Mouse (Mus musculus): Measurements from ENCODE around the gene Slc16a7. TPM values are rescaled to one million over a fixed set of nuclear protein-coding genes. Genes with fewer than 3 reads are reported as not detected.

The Slc16a7 gene
- total RNA-seq (2014; rRNA removed): 17.4 and 19.6 TPM in 2 replicates
- 5.9 and 9.1 TPM in 2 replicates for polyA plus RNA-seq (2015; fragmentation: Nextera tagmentation; extraction: Ambion mirVana)

- no peaks in the 10 kb centered on the region for H3K36me3 ChIP-seq (ENCODE audit: insufficient read depth, low read length)
- no peaks in the 10 kb centered on the region for H3K9me3 ChIP-seq (ENCODE audit: low read length)
- peak within 1 kb of the TSS; percentile 62 for H3K4me2 ChIP-seq (ENCODE audit: low read depth, low read length, poor library complexity, severe bottlenecking)
- H3K9ac ChIP-seq (replicated peaks; ENCODE audit: low read length, poor library complexity, severe bottlenecking): peak within 1 kb of the TSS; percentile 84
- under 1% methylated on average over 60 of the region's 67 CpGs for WGBS
- peak within 1 kb of the TSS; percentile 87 for H3K27ac ChIP-seq (ENCODE audit: low read depth, low read length)
- ATAC-seq (ENCODE audit: low FRiP score) (peak; percentile 91), DNase-seq (ENCODE audit: low spot score) (peak; percentile 90)
- TF ChIP-seq CTCF (IDR thresholded peaks at IDR 0.05): peak; percentile 73
- H3K4me3 ChIP-seq (ENCODE audit: low read depth, low read length): peak within 1 kb of the TSS; percentile 56
- H3K27me3 ChIP-seq (ENCODE audit: insufficient read depth, low read length): no peaks in the 10 kb centered on the region
- H3K4me1 ChIP-seq (ENCODE audit: insufficient read depth, low read length): peaks cover 6% of the 10 kb centered on the region
Measured at GRCm38 (mm10) chr10:125388876-125389786, at the start of gene Slc16a7. Slc16a7 (minus strand) TSS chr10:125389465.

DNA sequence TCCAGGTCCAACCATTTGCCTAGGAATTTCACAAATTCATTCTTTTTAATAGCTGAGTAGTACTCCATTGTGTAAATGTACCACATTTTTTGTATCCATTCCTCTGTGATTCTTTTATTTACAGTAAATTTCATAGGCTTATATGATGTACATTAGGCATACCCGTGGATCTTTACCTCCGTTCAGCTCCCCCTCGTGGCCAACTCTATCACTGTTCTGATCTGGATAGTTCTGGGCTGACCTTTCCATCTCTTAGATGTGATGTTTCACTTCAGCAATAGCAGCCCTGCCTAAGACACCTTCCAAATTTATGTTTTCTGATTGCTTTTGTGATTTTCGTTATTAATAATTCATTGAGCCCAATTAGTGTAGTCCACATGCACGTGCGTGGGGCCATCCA is 29.5 kb upstream of the Slc16a7 start:
- ATAC-seq (ENCODE audit: low FRiP score): no peak
- H3K4me1 ChIP-seq (ENCODE audit: insufficient read depth, low read length): no peaks in the 10 kb centered on the region
- TF ChIP-seq CTCF (IDR thresholded peaks at IDR 0.05): no peak
- H3K27me3 ChIP-seq (ENCODE audit: insufficient read depth, low read length): no peaks in the 10 kb centered on the region
- no peak overlapping the region for H3K4me3 ChIP-seq (ENCODE audit: low read depth, low read length)
- no peaks in the 10 kb centered on the region for H3K36me3 ChIP-seq (ENCODE audit: insufficient read depth, low read length)
- no peak overlapping the region for H3K4me2 ChIP-seq (ENCODE audit: low read depth, low read length, poor library complexity, severe bottlenecking)
- no peak overlapping the region for H3K9ac ChIP-seq (replicated peaks; ENCODE audit: low read length, poor library complexity, severe bottlenecking)
- no peak for DNase-seq (ENCODE audit: low spot score)
- H3K27ac ChIP-seq (ENCODE audit: low read depth, low read length): no peak overlapping the region
- no peaks in the 10 kb centered on the region for H3K9me3 ChIP-seq (ENCODE audit: low read length)
- 81% methylated on average over 6 of the region's 6 CpGs for WGBS

GRCm38 (mm10) chr10:125399796-125400195 is 10.5 kb upstream of the Slc16a7 start:
- Histone ChIP-seq H3K4me1 (ENCODE audit: insufficient read depth, low read length) (no peaks in the 10 kb centered on the region), H3K9me3 (ENCODE audit: low read length) (no peaks in the 10 kb centered on the region), H3K27me3 (ENCODE audit: insufficient read depth, low read length) (no peaks in the 10 kb centered on the region), H3K4me3 (ENCODE audit: low read depth, low read length) (no peak overlapping the region), H3K36me3 (ENCODE audit: insufficient read depth, low read length) (no peaks in the 10 kb centered on the region), H3K27ac (ENCODE audit: low read depth, low read length) (no peak overlapping the region), H3K4me2 (ENCODE audit: low read depth, low read length, poor library complexity, severe bottlenecking) (no peak overlapping the region), H3K9ac (replicated peaks; ENCODE audit: low read length, poor library complexity, severe bottlenecking) (no peak overlapping the region)
- DNase-seq (ENCODE audit: low spot score): no peak
- TF ChIP-seq CTCF (IDR thresholded peaks at IDR 0.05): no peak
- 89% methylated on average over 4 of the region's 4 CpGs for WGBS
- ATAC-seq (ENCODE audit: low FRiP score): no peak

DNA sequence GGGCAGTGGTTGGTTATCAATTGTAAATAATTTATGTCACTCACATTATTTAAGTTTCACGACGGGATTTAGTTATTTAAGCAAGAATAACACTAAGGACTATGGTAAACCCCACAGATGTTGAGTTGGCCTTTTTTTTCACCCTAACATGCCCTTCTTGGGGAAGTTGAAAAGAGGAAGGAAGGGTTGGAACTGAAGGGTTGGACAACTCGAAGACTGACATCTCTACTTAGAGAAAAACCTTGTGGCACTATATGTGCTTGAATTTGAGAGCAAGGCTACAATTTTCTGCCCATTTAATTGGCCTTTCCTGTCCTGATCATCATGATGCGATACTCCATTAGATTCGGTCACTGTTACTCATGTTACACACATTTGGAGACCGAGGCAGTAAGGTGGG is 746 bp upstream of the Slc16a7 start:
- no peak for TF ChIP-seq CTCF (IDR thresholded peaks at IDR 0.05)
- 84% methylated on average over 6 of the region's 6 CpGs for WGBS
- DNase-seq (ENCODE audit: low spot score) (no peak), ATAC-seq (ENCODE audit: low FRiP score) (no peak)
- H3K36me3 ChIP-seq (ENCODE audit: insufficient read depth, low read length): no peaks in the 10 kb centered on the region
- H3K4me1 ChIP-seq (ENCODE audit: insufficient read depth, low read length): peaks cover 6% of the 10 kb centered on the region
- peak overlapping the region; percentile 56 for H3K4me3 ChIP-seq (ENCODE audit: low read depth, low read length)
- H3K4me2 ChIP-seq (ENCODE audit: low read depth, low read length, poor library complexity, severe bottlenecking): peak overlapping the region; percentile 62
- H3K9ac ChIP-seq (replicated peaks; ENCODE audit: low read length, poor library complexity, severe bottlenecking): peak overlapping the region; percentile 84; the same call in 1 of the 2 replicates
- no peaks in the 10 kb centered on the region for H3K27me3 ChIP-seq (ENCODE audit: insufficient read depth, low read length)
- H3K27ac ChIP-seq (ENCODE audit: low read depth, low read length): peak overlapping the region; percentile 87
- no peaks in the 10 kb centered on the region for H3K9me3 ChIP-seq (ENCODE audit: low read length)

GRCm38 (mm10) chr10:125388481-125388875 is 787 bp downstream of the Slc16a7 start:
- no peak for TF ChIP-seq CTCF (IDR thresholded peaks at IDR 0.05)
- ATAC-seq (ENCODE audit: low FRiP score): peak; percentile 25; the same call in 1 of the 2 replicates
- peak overlapping the region; percentile 84 for H3K9ac ChIP-seq (replicated peaks; ENCODE audit: low read length, poor library complexity, severe bottlenecking)
- H3K4me1 ChIP-seq (ENCODE audit: insufficient read depth, low read length): peaks cover 6% of the 10 kb centered on the region
- no peaks in the 10 kb centered on the region for H3K9me3 ChIP-seq (ENCODE audit: low read length)
- H3K4me2 ChIP-seq (ENCODE audit: low read depth, low read length, poor library complexity, severe bottlenecking): peak overlapping the region; percentile 62
- no peaks in the 10 kb centered on the region for H3K36me3 ChIP-seq (ENCODE audit: insufficient read depth, low read length)
- H3K27ac ChIP-seq (ENCODE audit: low read depth, low read length): peak overlapping the region; percentile 87
- WGBS: 14% methylated on average over 7 of the region's 7 CpGs
- H3K27me3 ChIP-seq (ENCODE audit: insufficient read depth, low read length): no peaks in the 10 kb centered on the region
- H3K4me3 ChIP-seq (ENCODE audit: low read depth, low read length): peak overlapping the region; percentile 56
- peak; percentile 19 for DNase-seq (ENCODE audit: low spot score)
